Mouse (Mus musculus) erythroblast, embryonic 14.5 days (primary cell): ENCODE measurements around the gene Card19.
A peak's percentile ranks its signal among the peaks of the same experiment; 100 is the strongest.

Source experiments
- GATA1 ChIP-seq: IDR thresholded peaks from 2 replicates; pipeline ENCODE4 v1.6.1; 2012; ENCODE audit warnings: low read length, inconsistent platforms, mixed read lengths
- TAL1 ChIP-seq: IDR thresholded peaks from 3 replicates; pipeline ENCODE4 v1.6.1; 2012; ENCODE audit warnings: low read length, inconsistent platforms, mixed read lengths

DNA sequence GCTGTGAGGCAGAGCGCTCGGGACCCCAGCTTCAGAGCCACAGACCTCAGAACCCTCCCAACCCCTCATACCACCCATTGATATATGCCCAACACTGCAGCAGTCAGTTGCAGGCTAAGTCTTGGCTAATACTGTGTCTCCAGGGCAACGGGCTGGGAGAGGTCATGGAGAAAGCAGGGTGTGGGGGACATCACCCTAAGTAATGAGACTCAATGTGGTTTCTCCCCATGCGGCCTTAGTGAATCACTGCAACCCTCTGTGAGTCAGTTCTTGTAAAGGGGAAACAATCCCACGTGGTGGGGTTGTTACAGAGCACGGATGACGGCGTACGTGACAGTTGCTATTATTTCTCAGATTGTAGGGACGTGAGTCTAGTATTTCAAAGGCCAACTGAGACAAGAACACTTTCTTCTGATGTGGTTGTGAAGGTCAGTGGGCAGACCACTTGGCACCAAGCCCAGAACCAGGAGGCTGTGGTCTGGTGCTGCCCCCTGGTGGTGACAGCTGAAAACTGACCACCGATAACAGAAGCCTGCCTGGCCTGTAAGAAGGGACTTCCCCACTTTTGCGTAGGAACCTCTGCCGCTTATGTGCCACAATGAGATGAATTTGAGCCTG is 10.3 kb downstream of the Card19 start:
- TF ChIP-seq GATA1 (0 out of 2 replicates have a peak, but pooled peaks have one; percentile 13), TAL1 (no peak)
